Mouse (Mus musculus) spleen, adult 2 months (tissue): ENCODE results near the gene 1810010D01Rik.

Experiments used
- CTCF ChIP-seq: fragments of 200-500 bp; IDR thresholded peaks from 2 replicates; pipeline ENCODE4 v1.5.1; 2011; ENCODE audit warnings: mild to moderate bottlenecking, inconsistent platforms; ENCODE audit not compliant: insufficient read depth, insufficient read length, insufficient replicate concordance; ENCODE audit errors: extremely low read depth
- POLR2A ChIP-seq: fragments of 200-500 bp; IDR thresholded peaks from 2 replicates; pipeline ENCODE4 v1.6.1; 2011; ENCODE audit warnings: low read depth, low read length, inconsistent platforms

DNA sequence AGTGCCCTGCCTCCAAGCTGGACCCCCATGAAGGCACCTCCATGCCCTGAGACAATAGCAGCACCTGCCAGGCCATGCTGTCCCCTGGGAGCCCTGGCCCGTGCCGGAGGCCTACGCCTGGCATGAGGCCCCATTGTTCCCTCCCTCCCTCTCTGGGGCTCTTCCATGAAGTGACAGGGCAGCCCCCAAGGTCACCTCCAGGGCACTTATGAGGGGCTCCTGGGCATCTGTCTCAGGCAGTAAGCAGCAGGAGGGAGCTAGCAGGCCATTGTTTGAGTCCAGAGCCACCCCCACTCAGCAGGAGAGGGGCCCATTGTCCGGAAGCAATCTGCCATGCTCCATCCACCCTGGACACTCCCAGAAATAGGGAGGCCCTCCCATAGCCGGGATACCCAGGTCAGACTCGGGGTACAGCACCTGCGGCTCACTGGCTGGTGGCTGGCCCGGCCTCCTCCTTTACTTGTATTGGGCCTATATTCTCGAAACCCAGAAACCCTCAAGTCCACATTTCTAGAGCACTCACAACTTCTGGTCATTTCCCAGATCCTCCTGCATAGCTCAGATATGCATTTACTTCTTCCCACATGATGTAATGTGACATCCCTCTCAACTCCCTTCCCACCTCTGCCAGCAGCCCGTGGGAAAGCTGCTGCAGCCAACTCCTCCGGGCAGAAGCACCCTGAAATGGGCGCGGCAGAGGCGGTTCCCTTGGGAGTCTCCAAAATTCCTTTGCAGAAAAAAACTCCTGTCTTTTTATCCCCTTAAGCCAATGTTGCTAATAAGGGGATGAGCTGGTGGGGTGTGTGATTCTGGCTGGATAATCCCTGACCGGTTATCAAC lies 30.9 kb downstream of the 1810010D01Rik start:
- no peak for TF ChIP-seq CTCF
- TF ChIP-seq POLR2A: no peak
